Mouse (Mus musculus) heart, postnatal 25 days (tissue): Measurements from ENCODE around the gene 9030025P20Rik. TPM values are rescaled to one million over a fixed set of nuclear protein-coding genes. Genes with fewer than 3 reads are reported as not detected.
"Not testable (repeated sequence)": the region's sequence is repeated elsewhere in the genome, so short reads cannot be mapped to it uniquely, and the experiment has no call there.

ENCODE experiments used
- DNase-seq: peaks from one replicate; pipeline ENCODE4 v3.0.0; 2022; ENCODE audit warnings: low spot score
- intact Hi-C: fragments of 180-260 bp; cut with DNase I; formaldehyde crosslinking; loops from one replicate; pipeline ENCODE4 v1.15.1; 2025
- total RNA-seq, 2 experiments: library from RNA; stranded (reverse); gene quantifications; 2 replicates each; pipeline ENCODE4 v1.2.3; 2021

Gene 9030025P20Rik
- total RNA-seq, 2 experiments from 2014 or later = 1.2 to 2.5 TPM

DNA sequence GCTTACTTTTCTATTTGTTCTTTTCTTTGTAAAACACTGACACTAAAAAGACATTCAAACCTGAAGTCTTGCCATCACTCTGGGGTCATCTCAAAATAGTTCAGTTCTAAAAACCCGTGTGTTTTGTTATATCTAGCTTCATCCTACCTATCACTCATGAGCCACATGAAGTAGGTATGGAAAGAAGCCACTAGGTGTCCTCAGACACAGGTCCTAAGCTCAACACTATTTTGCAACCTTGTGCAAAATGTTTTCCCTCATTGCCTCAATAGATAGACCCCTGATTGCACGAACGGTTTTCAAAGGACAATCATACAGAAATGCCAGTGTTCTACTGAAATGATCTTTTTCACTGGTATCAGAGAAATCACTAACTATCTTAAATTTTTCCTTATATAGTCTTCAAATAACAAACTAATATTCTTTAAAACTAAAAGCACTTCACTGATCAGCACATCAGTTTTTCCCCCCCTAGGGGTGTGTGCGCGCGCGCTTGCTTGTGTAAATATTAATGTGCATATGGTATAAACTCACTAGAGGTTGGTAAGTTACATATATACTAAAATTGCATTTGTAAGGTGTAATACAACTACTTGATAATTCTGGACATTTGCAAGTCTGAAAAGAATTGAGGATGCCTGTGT lies 428 bp upstream of the 9030025P20Rik start:
- intact Hi-C loops, DNase-seq: not testable (repeated sequence)

DNA sequence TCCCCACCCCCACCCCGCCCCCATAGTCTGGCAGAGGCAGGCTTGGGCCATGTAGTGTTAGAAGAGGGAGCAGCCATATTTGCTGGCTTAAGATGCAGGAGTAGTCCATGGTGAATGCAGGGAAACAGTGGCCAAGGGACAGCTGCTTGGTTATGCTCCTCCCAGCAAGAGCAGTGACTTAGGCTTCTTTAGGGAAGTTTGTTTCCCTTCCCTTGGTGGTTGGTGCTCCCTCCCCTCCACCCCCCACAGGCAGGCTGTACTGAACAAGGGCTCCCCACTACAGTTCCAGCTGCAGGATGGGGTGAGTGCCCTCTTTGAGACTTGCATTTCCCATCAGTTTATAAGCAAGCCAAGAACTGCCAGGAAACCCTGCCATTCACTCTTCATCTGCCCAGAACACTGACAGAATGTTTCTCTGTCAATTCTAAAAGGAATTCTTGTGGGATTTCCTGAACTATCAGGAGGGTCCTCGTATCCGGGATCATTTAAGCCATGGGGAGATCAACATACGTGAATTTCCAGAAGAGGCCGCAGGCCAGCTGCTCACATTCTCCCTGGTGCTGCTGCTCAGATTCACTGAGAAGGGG lies 11.9 kb downstream of the 9030025P20Rik start:
- intact Hi-C loops, DNase-seq: not testable (repeated sequence)

DNA sequence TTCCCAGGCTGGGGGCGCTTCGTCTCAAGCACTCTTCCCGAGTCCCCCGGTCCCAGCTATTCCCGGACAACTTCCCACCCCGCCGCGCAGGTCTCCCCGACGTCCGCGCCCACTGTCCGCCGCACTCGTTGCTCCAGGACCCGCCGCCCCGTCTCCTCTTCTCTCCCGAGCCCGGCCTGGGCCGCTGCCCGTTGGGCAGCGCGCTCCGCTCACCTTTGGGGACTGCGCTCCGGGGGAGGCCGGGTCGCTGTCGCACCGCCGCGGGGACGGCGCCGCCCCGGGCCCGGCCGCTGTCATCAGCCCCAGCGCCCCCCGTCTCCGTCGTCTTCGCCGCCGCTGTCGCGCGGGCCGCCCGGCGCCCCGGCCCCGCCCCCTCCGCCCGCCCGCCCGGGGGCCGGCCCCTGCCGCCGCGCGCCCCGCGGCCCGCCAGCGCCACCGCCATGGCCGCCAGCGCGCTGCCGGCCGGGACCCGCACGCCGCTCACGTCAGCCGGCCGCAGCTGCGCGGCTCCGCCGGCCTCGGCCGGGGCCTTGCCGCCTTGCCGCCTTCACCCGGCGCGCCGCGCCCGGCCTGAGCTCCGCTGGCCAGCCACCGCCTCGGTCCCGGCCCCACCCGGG lies 14.4 kb downstream of the 9030025P20Rik start:
- DNase-seq, intact Hi-C loops: not testable (repeated sequence)

DNA sequence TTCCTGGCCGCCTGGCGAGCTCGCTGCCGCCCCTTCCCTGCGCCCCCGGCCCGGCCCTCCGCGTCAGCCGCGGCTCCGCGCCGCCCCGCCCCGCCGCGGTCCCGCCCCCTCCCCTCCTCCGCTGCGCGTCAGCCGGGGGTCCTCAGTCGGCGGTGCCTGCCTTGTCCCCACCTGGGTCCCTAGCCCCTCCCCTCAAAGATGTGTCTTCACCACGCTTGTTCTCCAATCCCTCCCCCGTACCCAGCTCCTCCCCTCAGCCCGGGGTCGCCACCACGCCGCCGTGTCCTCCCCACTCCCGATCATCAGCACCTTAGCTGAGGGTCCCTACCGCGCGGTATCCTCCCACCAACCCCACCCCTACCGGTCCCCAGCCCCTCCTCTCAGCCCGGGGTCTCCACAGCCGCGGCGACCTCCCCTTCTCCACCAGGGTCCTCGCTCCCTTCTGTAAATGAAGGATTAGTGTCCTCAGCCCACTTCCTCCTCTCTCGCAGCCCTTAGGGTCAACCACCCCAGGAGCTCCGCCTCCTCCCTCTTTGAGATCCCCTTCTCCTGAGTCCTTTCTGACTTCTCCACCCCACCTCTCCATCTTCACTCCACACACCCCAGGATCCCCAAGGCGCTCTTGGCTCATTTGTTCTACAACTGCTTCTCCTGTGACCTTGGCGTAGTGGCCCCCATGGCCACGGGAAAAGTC lies 15.0 kb downstream of the 9030025P20Rik start:
- intact Hi-C loops, DNase-seq: not testable (repeated sequence)

DNA sequence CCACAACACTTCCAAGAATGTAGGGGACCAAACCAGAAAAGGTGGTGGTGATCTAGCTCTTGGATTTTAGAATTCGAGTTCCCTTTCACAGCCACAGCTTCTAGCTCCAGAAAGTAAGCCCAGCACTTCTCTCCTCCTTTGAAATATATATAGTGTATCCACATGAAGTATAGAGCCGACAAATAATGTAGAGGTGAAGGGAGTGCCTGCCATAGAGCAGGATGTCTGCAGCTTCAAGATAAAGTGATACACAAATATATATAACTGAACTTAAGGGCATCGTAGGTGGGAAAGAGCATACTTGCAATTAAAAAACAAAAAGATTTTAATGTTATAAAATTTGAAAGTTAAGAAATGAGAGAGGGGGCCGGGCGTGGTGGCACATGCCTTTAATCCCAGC lies 15.9 kb downstream of the 9030025P20Rik start:
- intact Hi-C loops = not testable (repeated sequence)

DNA sequence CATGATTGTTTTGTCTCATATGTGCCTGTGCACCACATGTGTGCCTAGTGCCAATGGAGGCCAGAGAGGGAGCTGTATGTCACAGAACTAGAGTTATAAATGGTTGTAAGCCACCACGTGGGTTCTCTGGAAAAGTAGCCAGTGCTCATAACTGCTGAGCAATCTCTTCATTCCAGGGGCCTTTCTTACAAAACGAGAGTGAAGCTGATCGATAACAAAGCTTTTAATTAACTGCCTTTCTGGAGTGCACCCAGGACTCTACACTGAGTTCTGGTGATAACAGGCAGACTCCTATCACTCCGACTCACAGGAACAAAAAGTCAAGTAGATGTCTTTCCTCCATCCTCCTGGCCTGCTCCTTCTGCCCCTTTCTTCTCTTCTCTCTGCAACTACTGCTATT lies 21.8 kb downstream of the 9030025P20Rik start:
- intact Hi-C loops, DNase-seq: not testable (repeated sequence)

More for the DNA sequence above, 15.9 kb downstream of the 9030025P20Rik start:
- not testable (repeated sequence) for DNase-seq

DNA sequence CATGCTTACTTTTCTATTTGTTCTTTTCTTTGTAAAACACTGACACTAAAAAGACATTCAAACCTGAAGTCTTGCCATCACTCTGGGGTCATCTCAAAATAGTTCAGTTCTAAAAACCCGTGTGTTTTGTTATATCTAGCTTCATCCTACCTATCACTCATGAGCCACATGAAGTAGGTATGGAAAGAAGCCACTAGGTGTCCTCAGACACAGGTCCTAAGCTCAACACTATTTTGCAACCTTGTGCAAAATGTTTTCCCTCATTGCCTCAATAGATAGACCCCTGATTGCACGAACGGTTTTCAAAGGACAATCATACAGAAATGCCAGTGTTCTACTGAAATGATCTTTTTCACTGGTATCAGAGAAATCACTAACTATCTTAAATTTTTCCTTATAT lies 30.8 kb downstream of the 9030025P20Rik start:
- intact Hi-C loops, DNase-seq: not testable (repeated sequence)

DNA sequence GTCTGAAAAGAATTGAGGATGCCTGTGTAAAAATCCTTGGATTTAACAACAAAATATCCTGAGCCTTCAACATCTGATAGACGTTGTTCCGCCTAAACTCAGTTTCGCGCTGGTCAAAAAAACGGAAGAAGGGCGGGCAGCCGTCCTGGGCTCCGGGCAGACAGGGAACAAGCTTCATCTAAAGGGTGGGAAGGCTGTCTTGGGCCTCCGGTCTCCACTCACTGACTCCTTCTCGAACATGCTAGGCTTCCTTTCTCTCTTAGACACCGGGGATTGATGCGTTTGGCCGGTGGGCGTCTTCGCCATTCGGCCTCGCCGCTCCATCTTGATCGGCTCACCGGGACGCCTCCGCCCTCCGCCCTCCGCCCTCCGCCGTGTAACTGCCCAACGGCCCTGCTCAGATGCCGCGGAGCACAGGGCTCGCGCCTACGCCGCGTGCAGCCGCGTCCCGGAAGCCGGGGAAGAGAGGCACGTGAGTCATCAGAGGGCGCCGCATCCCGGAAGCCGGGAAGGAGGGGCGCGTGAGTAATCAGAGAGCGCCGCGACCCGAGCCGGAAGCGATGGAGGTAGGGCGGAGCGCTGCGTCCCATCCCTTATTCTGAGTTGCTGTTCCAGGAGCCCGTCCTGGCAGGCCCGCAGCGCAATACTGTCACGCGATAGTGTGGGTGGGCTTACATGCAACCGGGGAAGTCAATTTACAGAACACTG lies 31.6 kb downstream of the 9030025P20Rik start, which contains the start of gene Gm3435:
Gene Gm3435, plus strand, starts transcription at position 471 of the 708 bp plus-strand sequence.
- intact Hi-C loops, DNase-seq: not testable (repeated sequence)

DNA sequence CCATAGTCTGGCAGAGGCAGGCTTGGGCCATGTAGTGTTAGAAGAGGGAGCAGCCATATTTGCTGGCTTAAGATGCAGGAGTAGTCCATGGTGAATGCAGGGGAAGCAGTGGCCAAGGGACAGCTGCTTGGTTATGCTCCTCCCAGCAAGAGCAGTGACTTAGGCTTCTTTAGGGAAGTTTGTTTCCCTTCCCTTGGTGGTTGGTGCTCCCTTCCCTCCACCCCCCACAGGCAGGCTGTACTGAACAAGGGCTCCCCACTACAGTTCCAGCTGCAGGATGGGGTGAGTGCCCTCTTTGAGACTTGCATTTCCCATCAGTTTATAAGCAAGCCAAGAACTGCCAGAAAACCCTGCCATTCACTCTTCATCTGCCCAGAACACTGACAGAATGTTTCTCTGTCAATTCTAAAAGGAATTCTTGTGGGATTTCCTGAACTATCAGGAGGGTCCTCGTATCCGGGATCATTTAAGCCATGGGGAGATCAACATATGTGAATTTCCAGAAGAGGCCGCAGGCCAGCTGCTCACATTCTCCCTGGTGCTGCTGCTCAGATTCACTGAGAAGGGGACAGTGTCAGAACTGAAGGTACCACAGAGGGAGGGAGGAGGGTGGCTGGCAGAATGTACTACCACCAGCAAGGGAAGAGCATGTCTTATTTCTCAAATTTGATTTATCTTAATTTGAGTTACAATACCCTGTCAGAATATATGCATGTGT lies 43.4 kb downstream of the 9030025P20Rik start:
- peak; percentile 25 for DNase-seq
- intact Hi-C loops = not testable (repeated sequence)

DNA sequence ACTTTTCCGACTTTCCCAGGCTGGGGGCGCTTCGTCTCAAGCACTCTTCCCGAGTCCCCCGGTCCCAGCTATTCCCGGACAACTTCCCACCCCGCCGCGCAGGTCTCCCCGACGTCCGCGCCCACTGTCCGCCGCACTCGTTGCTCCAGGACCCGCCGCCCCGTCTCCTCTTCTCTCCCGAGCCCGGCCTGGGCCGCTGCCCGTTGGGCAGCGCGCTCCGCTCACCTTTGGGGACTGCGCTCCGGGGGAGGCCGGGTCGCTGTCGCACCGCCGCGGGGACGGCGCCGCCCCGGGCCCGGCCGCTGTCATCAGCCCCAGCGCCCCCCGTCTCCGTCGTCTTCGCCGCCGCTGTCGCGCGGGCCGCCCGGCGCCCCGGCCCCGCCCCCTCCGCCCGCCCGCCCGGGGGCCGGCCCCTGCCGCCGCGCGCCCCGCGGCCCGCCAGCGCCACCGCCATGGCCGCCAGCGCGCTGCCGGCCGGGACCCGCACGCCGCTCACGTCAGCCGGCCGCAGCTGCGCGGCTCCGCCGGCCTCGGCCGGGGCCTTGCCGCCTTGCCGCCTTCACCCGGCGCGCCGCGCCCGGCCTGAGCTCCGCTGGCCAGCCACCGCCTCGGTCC lies 45.7 kb downstream of the 9030025P20Rik start:
- intact Hi-C loops, DNase-seq: not testable (repeated sequence)

DNA sequence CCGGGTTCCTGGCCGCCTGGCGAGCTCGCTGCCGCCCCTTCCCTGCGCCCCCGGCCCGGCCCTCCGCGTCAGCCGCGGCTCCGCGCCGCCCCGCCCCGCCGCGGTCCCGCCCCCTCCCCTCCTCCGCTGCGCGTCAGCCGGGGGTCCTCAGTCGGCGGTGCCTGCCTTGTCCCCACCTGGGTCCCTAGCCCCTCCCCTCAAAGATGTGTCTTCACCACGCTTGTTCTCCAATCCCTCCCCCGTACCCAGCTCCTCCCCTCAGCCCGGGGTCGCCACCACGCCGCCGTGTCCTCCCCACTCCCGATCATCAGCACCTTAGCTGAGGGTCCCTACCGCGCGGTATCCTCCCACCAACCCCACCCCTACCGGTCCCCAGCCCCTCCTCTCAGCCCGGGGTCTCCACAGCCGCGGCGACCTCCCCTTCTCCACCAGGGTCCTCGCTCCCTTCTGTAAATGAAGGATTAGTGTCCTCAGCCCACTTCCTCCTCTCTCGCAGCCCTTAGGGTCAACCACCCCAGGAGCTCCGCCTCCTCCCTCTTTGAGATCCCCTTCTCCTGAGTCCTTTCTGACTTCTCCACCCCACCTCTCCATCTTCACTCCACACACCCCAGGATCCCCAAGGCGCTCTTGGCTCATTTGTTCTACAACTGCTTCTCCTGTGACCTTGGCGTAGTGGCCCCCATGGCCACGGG lies 46.4 kb downstream of the 9030025P20Rik start:
- DNase-seq, intact Hi-C loops: not testable (repeated sequence)

DNA sequence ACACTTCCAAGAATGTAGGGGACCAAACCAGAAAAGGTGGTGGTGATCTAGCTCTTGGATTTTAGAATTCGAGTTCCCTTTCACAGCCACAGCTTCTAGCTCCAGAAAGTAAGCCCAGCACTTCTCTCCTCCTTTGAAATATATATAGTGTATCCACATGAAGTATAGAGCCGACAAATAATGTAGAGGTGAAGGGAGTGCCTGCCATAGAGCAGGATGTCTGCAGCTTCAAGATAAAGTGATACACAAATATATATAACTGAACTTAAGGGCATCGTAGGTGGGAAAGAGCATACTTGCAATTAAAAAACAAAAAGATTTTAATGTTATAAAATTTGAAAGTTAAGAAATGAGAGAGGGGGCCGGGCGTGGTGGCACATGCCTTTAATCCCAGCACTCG lies 47.2 kb downstream of the 9030025P20Rik start:
- DNase-seq, intact Hi-C loops: not testable (repeated sequence)

DNA sequence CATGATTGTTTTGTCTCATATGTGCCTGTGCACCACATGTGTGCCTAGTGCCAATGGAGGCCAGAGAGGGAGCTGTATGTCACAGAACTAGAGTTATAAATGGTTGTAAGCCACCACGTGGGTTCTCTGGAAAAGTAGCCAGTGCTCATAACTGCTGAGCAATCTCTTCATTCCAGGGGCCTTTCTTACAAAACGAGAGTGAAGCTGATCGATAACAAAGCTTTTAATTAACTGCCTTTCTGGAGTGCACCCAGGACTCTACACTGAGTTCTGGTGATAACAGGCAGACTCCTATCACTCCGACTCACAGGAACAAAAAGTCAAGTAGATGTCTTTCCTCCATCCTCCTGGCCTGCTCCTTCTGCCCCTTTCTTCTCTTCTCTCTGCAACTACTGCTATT lies 53.1 kb downstream of the 9030025P20Rik start:
- DNase-seq, intact Hi-C loops: not testable (repeated sequence)

DNA sequence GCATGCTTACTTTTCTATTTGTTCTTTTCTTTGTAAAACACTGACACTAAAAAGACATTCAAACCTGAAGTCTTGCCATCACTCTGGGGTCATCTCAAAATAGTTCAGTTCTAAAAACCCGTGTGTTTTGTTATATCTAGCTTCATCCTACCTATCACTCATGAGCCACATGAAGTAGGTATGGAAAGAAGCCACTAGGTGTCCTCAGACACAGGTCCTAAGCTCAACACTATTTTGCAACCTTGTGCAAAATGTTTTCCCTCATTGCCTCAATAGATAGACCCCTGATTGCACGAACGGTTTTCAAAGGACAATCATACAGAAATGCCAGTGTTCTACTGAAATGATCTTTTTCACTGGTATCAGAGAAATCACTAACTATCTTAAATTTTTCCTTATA lies 62.2 kb downstream of the 9030025P20Rik start:
- DNase-seq, intact Hi-C loops: not testable (repeated sequence)
